Mouse (Mus musculus) forebrain, embryonic 16.5 days (tissue): ENCODE results near the gene Clic1. TPM values are rescaled to one million over a fixed set of nuclear protein-coding genes. Genes with fewer than 3 reads are reported as not detected.

Experiments
- ATAC-seq: fragments of 200-750 bp; cut with Nextera tagmentation; 2 replicates; pipeline ENCODE4 v1.8.0; 2017; ENCODE audit warnings: mild to moderate bottlenecking, moderate library complexity
- H3K27ac ChIP-seq: fragments of 300-500 bp; sonication (generic); 2 replicates; pipeline ENCODE4 v1.5.1; 2014; ENCODE audit warnings: low read length, control low read depth
- H3K27me3 ChIP-seq: fragments of 300-500 bp; sonication (generic); replicated peaks from 2 replicates; pipeline ENCODE4 v1.6.1; 2014; ENCODE audit warnings: low read length; ENCODE audit not compliant: control insufficient read depth, insufficient read depth
- H3K36me3 ChIP-seq: fragments of 300-500 bp; sonication (generic); 2 replicates; pipeline ENCODE4 v1.6.1; 2014; ENCODE audit not compliant: control insufficient read depth, insufficient read depth
- H3K4me1 ChIP-seq: fragments of 300-500 bp; sonication (generic); replicated peaks from 2 replicates; pipeline ENCODE4 v1.6.1; 2014; ENCODE audit warnings: low read length; ENCODE audit not compliant: control insufficient read depth, insufficient read depth
- H3K4me2 ChIP-seq: fragments of 300-500 bp; sonication (generic); 2 replicates; pipeline ENCODE4 v1.6.1; 2014; ENCODE audit warnings: mild to moderate bottlenecking, low read length, control low read depth
- H3K4me3 ChIP-seq: fragments of 300-500 bp; sonication (generic); replicated peaks from 2 replicates; pipeline ENCODE4 v1.5.1; 2014; ENCODE audit warnings: mild to moderate bottlenecking, low read length, control low read depth
- H3K9ac ChIP-seq: fragments of 300-500 bp; sonication (generic); replicated peaks from 2 replicates; pipeline ENCODE4 v1.6.1; 2014; ENCODE audit warnings: low read depth, low read length, control low read depth
- H3K9me3 ChIP-seq: fragments of 300-500 bp; sonication (generic); 2 replicates; pipeline ENCODE4 v1.6.1; 2016; ENCODE audit warnings: low read length; ENCODE audit not compliant: control insufficient read depth
- WGBS: fragments of 180-500 bp; shearing (Covaris S2); extraction: QIAGEN DNeasy Blood & Tissue Kit; methylation state at CpG from one replicate; pipeline ENCODE4 v1.1.7; 2014; 5-methylcytosine and 5-hydroxymethylcytosine counted together
- polyA plus RNA-seq: library from polyadenylated mRNA; unstranded; fragments of >200 nt; fragmentation: Nextera tagmentation; extraction: Ambion mirVana; gene quantifications from 2 replicates; pipeline ENCODE4 v1.2.1, GENCODE M21; 2015

The Clic1 gene
- polyA plus RNA-seq, 1 experiment from 2014 or later, result 79.3 TPM

GRCm38 (mm10) chr17:35080710-35081109 lies 30.9 kb downstream of the Clic1 start:
- Histone ChIP-seq H3K9ac (no peak overlapping the region), H3K4me1 (peaks cover 24% of the 10 kb centered on the region), H3K27ac (no peak overlapping the region), H3K4me2 (no peak overlapping the region), H3K9me3 (no peaks in the 10 kb centered on the region), H3K27me3 (no peaks in the 10 kb centered on the region), H3K36me3 (no peaks in the 10 kb centered on the region), H3K4me3 (no peak overlapping the region)
- WGBS, result 80% methylated on average over 4 of the region's 4 CpGs
- no peak for ATAC-seq

- Histone ChIP-seq H3K36me3 (no peaks in the 10 kb centered on the region), H3K9ac (no peak overlapping the region), H3K4me2 (no peak overlapping the region), H3K27ac (no peak overlapping the region), H3K4me3 (no peak overlapping the region), H3K4me1 (peaks cover 5% of the 10 kb centered on the region; the same call in 1 of the 2 replicates), H3K27me3 (no peaks in the 10 kb centered on the region), H3K9me3 (no peaks in the 10 kb centered on the region)
- WGBS, result 85% methylated on average over 16 of the region's 16 CpGs
- no peak for ATAC-seq
These were observed 33.2 kb downstream of the Clic1 start for GRCm38 (mm10) chr17:35082841-35083576.

DNA sequence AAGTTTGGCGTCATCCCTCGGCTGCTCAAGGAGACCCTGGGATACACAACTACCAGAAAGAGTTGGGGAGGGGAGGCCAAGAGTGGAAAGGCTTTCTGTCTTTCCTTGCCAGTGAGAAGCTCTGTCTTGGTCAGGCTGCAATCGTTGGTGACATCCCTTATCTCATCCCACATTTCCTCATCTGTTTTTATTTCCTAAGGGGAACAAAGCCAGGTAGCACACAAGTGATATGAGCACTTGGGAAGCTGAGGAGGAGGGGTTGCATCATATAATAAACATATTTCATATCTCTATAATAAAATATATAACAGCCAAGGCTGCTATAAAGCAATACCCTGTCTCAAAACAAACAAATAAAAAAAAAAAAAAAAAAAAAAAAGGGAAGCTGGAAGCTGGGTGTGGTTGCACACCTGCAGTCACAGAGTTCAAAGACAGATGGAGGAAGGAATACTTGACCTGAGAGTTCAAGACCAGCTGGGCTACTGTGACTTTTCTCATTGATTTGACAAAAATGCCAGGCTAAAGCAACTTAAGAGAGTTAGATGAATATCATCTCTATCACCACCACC lies 34.2 kb downstream of the Clic1 start:
- Histone ChIP-seq H3K9me3 (no peaks in the 10 kb centered on the region), H3K4me2 (no peak overlapping the region), H3K4me1 (peaks cover 3% of the 10 kb centered on the region; the same call in 1 of the 2 replicates), H3K9ac (no peak overlapping the region), H3K27me3 (no peaks in the 10 kb centered on the region), H3K27ac (no peak overlapping the region), H3K36me3 (no peaks in the 10 kb centered on the region), H3K4me3 (no peak overlapping the region)
- 88% methylated on average over 3 of the region's 3 CpGs for WGBS
- ATAC-seq, result no peak

DNA sequence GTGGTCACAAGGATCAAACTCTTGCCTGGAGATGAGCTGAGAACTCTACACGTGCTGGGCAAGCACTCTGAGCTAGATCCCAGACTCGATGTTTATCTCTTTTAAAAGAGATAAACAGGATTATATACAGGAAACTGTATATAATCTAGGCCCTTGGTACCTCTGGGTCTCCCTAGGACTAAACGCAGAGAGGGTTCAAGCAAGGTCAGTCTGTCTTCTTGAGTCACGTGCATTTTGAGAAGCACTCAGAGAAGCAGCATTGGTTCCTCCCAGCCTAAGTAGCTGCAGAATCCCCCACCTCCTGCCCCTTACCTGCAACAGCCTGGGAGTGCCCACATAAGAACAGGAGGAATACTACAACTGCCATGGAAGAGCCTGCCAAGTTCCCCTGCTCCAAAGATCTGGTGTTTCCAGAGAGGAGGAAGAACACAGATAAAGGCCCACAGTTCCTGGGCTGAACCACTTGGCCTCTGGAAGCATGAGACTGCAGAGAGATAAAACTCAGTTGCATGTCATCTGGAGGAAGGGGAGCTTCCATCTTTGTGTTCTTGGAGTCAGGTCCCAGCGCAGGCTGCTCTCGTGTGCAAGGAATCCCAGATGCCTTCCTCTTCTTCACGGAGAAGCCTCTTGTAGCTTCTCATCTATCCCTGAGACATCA lies 35.6 kb downstream of the Clic1 start, which contains the start of gene Ly6g6f:
Gene Ly6g6f, minus strand, starts transcription at position 403 of the 658 bp plus-strand sequence.
- no peak within 1 kb of the TSS for H3K9ac ChIP-seq
- no peaks in the 10 kb centered on the region for H3K36me3 ChIP-seq
- no peaks in the 10 kb centered on the region for H3K9me3 ChIP-seq
- H3K4me1 ChIP-seq, result peaks cover 11% of the 10 kb centered on the region
- no peak within 1 kb of the TSS for H3K4me3 ChIP-seq
- no peak within 1 kb of the TSS for H3K27ac ChIP-seq
- H3K4me2 ChIP-seq, result no peak within 1 kb of the TSS
- no peak for ATAC-seq
- WGBS, result 84% methylated on average over 7 of the region's 7 CpGs
- no peaks in the 10 kb centered on the region for H3K27me3 ChIP-seq

DNA sequence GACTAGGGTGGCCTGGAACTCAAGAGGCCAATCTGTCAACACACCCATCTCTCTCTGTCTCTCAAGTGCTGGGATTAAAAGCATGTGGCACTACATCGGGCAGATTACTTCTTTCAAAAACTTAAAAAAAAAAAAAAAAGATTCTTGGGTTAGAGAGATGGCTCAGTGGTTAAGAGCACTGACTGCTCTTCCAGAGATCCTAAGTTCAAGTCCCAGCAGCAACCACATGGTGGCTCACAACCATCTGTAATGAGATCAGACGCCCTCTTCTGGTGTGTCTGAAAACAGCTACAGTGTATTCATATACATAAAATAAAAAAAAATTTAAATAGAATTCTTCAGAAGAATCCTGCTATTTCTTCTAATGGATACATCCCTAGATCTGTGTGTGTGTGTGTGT lies 38.4 kb downstream of the Clic1 start:
- Histone ChIP-seq H3K27me3 (no peaks in the 10 kb centered on the region), H3K9ac (no peak overlapping the region), H3K36me3 (peaks cover 7% of the 10 kb centered on the region; the same call in 1 of the 2 replicates), H3K4me3 (no peak overlapping the region), H3K27ac (no peak overlapping the region; the same call in 1 of the 2 replicates), H3K4me1 (peaks cover 13% of the 10 kb centered on the region), H3K9me3 (no peaks in the 10 kb centered on the region), H3K4me2 (no peak overlapping the region)
- WGBS, result 47% methylated on average over 2 of the region's 2 CpGs
- no peak for ATAC-seq

- H3K4me2 ChIP-seq, result peak within 1 kb of the TSS; percentile 66
- no peaks in the 10 kb centered on the region for H3K27me3 ChIP-seq
- ATAC-seq, result peak; percentile 98
- no peaks in the 10 kb centered on the region for H3K9me3 ChIP-seq
- peak within 1 kb of the TSS; percentile 98 for H3K27ac ChIP-seq
- peak within 1 kb of the TSS; percentile 92 for H3K9ac ChIP-seq
- WGBS, result 3% methylated on average over 63 of the region's 67 CpGs
- H3K4me3 ChIP-seq, result peak within 1 kb of the TSS; percentile 67
- peaks cover 7% of the 10 kb centered on the region; the same call in 1 of the 2 replicates for H3K36me3 ChIP-seq
- peaks cover 13% of the 10 kb centered on the region for H3K4me1 ChIP-seq
These were observed 39.3 kb downstream of the Clic1 start, which contains the start of gene Abhd16a for GRCm38 (mm10) chr17:35088825-35089644. Abhd16a (plus strand) TSS chr17:35089263.

DNA sequence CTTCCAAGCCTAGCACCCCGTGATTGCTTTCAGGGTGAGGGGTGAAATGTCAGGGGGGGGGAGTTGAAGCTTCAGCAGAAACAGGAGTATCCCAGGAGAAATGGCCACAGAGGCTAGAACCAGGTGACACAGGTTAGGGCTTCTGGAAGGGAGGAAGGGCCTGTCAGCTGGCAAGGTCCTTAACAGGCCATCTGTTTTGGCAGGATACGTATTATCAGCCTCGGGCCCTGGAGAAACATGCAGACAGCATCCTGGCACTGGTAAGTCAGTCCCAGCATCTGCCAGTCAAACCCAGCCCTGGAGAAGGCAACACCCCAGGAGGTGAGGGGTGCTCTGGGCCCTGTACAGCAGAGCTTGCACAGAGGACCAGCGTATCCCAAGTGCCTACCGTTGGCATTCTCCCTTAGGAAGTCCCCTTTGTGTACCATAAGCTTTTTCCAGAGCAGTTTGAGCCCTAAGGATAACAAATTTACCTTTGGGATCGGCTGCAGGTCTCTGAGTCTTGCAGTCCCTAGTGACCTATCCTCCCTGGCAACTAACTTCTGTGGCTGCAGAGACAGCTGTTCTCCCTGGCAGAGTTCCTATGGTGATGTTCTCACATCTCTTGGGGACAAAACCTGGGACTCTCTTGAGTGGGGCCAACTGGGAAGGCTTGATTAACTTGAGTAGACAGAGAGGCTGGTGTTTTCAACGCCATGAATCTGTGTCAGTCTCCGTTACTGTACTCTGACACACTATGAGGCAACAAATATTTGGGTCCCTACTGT lies 40.6 kb downstream of the Clic1 start:
- Histone ChIP-seq H3K27me3 (no peaks in the 10 kb centered on the region), H3K4me1 (peaks cover 13% of the 10 kb centered on the region), H3K4me2 (peak overlapping the region; percentile 66), H3K4me3 (peak overlapping the region; percentile 67), H3K27ac (peak overlapping the region; percentile 98), H3K9ac (peak overlapping the region; percentile 92), H3K36me3 (peaks cover 7% of the 10 kb centered on the region; the same call in 1 of the 2 replicates), H3K9me3 (no peaks in the 10 kb centered on the region)
- ATAC-seq, result peak; percentile 13; the same call in 1 of the 2 replicates
- WGBS, result 48% methylated on average over 8 of the region's 8 CpGs

DNA sequence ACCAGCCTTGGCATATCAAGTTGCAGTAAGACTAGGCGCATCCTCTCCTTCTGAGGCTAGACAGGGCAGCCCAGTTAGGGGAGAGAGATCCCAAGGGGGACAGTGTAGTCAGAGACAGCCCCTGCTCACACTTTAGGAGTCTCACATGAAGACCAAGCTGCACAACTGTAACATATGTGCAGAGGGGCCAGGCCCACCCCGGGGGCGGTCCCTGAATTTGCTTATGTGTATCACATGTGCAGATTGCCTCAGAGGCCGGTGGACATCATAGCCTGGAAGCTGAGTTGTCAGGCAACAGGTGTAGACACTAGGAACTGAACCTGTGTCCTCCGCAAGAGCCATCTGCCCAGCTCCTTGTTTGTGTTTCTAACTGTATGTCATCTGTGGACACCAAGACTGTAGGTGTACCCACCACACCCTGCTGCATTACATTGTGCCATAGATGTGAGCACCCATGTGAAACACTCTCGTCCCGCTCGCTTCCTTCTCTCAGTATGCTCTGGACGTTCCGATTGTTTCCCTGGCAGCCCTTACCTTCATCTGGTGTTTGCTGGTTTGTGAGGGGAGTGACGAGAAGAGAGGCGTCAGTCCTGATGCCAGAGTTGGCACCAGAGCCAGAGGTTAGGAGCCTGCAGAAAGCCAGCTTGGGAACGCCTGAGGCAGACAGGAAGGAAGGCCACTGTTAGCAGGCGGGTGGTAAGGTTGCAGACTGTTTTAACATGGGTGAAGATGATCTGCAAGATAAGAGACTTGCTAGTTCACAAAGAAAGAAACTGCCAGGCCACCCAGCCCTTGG lies 42.8 kb downstream of the Clic1 start:
- Histone ChIP-seq H3K36me3 (peaks cover 13% of the 10 kb centered on the region), H3K4me2 (no peak overlapping the region), H3K27ac (no peak overlapping the region), H3K4me3 (no peak overlapping the region), H3K9me3 (no peaks in the 10 kb centered on the region), H3K4me1 (peaks cover 13% of the 10 kb centered on the region), H3K27me3 (no peaks in the 10 kb centered on the region), H3K9ac (no peak overlapping the region)
- no peak for ATAC-seq
- WGBS, result 86% methylated on average over 14 of the region's 14 CpGs
